Mouse (Mus musculus): ENCODE data around the gene Zfp36l2. TPM values are rescaled to one million over a fixed set of nuclear protein-coding genes. Genes with fewer than 3 reads are reported as not detected.
A peak's percentile ranks its signal among the peaks of the same experiment; 100 is the strongest.
"Not testable (repeated sequence)": the region's sequence is repeated elsewhere in the genome, so short reads cannot be mapped to it uniquely, and the experiment has no call there.

Gene Zfp36l2
- 317 and 318 TPM in 2 replicates for polyA plus RNA-seq (2012; ENCODE audit: insufficient read depth, insufficient read length, missing spikeins)

DNA sequence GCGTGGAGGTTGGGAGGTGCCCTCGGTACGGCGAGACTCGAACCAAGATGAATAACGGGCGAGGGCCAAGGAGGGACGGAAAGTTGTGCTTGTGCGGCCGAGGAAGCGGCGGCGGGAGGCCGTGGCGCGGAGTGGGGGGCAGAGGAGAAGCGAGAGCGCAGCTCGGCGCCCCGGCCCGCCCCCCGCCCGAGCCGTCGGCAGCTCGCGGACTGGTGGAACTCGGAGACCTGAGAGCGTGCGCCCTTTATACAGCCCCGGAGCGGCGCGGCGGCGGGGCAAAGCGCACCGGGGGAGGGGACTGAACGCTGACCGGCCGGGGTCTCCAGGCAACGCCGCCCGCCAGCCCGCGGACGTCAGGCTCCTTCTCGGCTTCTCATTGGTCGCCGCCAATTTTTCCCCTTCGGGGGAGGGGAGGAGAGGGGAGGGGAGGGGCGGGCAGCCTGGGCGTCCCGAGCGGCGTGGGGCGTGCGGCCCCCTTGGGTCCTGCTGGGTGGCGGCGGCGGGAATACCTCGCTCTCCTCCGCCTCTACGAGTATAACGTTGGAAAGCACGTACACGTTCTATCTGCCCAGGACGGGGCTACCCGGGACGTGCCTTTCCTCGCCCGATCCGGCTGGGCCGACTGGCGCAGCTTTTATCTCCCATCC is at the start of gene Zfp36l2:
Gene Zfp36l2, minus strand, starts transcription at position 221 of the 647 bp plus-strand sequence.
- TF ChIP-seq POLR2A (IDR thresholded peaks at IDR 0.05; ENCODE audit: borderline replicate concordance, low read depth, low read length) (peak; percentile 90; the same call in 1 of the 2 replicates), CTCF (IDR thresholded peaks at IDR 0.05; ENCODE audit: low read depth, low read length) (no peak)
- peak within 1 kb of the TSS; percentile 96 for H3K27ac ChIP-seq (ENCODE audit: insufficient read depth, low read depth, low read length)
- peak within 1 kb of the TSS; percentile 84 for H3K4me3 ChIP-seq (ENCODE audit: insufficient read depth, low read length)
- H3K4me1 ChIP-seq (ENCODE audit: control insufficient read depth, insufficient read depth, low read length): peaks cover 16% of the 10 kb centered on the region

DNA sequence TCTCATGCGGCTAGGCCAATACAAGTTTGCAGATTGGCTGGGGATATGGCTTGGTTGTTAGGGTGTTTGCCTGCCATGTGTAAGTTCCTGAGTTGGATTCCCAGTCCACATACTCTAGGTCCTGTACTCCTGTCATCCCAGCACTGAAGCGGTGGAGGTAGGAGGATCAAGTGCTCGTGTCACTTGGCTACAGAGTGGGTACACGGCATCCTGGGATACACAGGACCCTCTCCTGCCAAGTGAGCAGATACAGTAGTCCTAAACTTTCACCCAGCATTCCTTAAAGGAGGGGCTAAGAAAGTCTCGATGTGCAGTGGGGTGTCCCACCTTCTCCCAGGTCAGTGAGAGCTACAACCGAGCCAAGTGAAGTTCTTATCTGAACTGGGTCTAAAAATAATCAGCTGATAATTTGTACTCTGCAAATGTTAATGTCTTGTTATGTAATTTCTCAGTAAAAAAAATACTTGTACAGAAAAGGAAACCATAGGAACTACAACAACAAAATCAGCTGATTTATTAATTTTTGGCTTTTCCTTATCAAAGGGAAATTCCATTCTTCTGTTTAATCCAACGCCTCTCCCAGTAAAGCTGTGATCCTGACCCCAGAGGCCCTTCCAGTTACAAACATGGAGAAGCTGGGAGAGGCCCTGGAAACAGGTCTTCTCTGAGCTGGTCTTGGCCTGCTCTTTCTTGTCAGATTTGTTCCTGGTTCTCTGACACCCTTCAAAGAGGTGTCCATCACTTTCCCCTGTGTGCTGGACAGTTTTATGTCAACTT is 49.2 kb upstream of the Zfp36l2 start:
- peaks cover 23% of the 10 kb centered on the region for H3K4me1 ChIP-seq (ENCODE audit: control insufficient read depth, insufficient read depth, low read length)
- TF ChIP-seq POLR2A (IDR thresholded peaks at IDR 0.05; ENCODE audit: borderline replicate concordance, low read depth, low read length) (no peak), CTCF (IDR thresholded peaks at IDR 0.05; ENCODE audit: low read depth, low read length) (no peak)
- no peak overlapping the region for H3K27ac ChIP-seq (ENCODE audit: insufficient read depth, low read depth, low read length)
- H3K4me3 ChIP-seq (ENCODE audit: insufficient read depth, low read length): no peak overlapping the region

DNA sequence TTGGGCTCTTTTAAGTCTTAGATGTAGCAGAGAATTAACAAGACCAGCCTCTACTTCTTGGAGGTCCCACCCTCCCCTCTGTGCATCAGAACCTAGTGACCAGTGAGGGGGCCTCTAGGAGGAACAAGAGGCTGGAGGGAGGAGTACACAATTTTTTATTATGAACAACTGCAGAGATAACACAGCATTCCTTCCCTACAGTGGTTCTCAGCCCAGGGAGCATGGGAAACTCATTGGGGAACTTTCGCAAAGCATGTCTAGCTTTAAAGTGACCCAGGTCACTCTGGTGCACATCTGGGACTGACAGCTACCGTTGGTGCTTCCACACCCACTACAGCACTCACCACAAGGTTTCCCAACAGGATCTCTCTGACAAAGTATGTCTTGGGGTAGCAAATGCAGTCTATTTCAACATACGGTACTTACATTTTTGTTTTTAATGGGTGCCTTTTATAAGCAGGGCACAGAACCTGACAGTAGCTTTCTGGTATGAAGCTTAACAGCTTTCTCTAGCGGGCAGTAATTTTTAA is 47.7 kb upstream of the Zfp36l2 start:
- peaks cover 25% of the 10 kb centered on the region for H3K4me1 ChIP-seq (ENCODE audit: control insufficient read depth, insufficient read depth, low read length)
- no peak for TF ChIP-seq CTCF (IDR thresholded peaks at IDR 0.05; ENCODE audit: low read depth, low read length)
- no peak for TF ChIP-seq POLR2A (IDR thresholded peaks at IDR 0.05; ENCODE audit: borderline replicate concordance, low read depth, low read length)
- no peak overlapping the region for H3K27ac ChIP-seq (ENCODE audit: insufficient read depth, low read depth, low read length)
- H3K4me3 ChIP-seq (ENCODE audit: insufficient read depth, low read length): no peak overlapping the region

DNA sequence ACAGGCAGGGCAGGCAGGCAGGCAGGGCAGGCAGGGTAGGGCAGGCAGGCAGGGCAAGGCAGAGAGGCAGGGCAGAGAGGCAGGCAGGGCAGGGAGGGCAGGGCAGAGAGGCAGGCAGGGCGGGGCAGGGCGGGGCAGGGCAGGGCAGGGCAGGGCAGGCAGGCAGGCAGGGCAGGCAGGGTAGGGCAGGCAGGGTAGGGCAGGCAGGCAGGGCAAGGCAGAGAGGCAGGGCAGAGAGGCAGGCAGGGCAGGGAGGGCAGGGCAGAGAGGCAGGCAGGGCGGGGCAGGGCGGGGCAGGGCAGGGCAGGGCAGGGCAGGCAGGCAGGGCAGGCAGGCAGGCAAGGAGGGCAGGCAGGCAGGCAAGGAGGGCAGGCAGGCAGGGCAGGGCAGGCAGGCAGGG is 47.0 kb upstream of the Zfp36l2 start:
- H3K4me3 ChIP-seq (ENCODE audit: insufficient read depth, low read length); H3K27ac ChIP-seq (ENCODE audit: insufficient read depth, low read depth, low read length): not testable (repeated sequence)
- H3K4me1 ChIP-seq (ENCODE audit: control insufficient read depth, insufficient read depth, low read length): peaks cover 25% of the 10 kb centered on the region

DNA sequence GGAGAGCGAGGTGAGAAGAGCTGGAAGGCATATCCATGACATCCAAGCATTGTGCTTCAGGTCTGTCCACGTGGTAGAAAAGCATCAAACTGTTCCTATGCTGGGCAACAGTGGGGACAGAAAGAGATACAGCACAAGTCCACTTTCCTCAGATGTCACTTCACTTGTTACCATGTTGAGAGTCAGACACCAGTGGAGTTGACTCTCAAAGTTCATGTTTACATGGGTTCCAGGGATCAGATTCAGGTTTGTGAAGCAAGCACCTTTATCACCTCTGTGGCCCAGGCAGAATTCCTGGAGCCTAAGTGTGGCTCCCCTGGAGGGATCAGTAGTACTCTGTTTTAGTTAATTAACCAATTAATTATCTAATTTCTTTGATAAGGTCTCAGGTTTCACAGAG is 46.0 kb upstream of the Zfp36l2 start:
- TF ChIP-seq CTCF (IDR thresholded peaks at IDR 0.05; ENCODE audit: low read depth, low read length) (no peak), POLR2A (IDR thresholded peaks at IDR 0.05; ENCODE audit: borderline replicate concordance, low read depth, low read length) (no peak)
- Histone ChIP-seq H3K4me3 (ENCODE audit: insufficient read depth, low read length) (no peak overlapping the region), H3K4me1 (ENCODE audit: control insufficient read depth, insufficient read depth, low read length) (peaks cover 25% of the 10 kb centered on the region), H3K27ac (ENCODE audit: insufficient read depth, low read depth, low read length) (no peak overlapping the region)

DNA sequence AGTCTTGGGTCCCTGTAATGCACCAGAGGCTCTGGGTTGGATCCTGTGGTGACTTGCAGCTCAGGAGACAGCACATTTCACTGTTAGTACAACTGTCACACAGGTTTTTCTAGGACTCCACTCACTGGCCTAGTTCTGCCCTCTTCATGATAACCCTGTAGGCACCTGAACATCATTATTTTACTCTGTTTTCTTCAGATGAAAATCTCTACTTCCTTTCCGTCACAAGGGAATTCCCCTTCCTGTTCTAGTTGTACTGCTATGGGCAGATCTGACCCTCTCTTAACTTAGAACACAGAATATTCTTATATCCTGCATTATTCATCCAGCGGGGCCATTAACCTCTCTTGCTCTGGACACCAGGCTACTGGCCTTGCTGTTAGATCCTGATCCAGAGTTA is 43.6 kb upstream of the Zfp36l2 start:
- TF ChIP-seq CTCF (IDR thresholded peaks at IDR 0.05; ENCODE audit: low read depth, low read length): no peak
- no peak for TF ChIP-seq POLR2A (IDR thresholded peaks at IDR 0.05; ENCODE audit: borderline replicate concordance, low read depth, low read length)
- H3K4me3 ChIP-seq (ENCODE audit: insufficient read depth, low read length): no peak overlapping the region
- peaks cover 23% of the 10 kb centered on the region for H3K4me1 ChIP-seq (ENCODE audit: control insufficient read depth, insufficient read depth, low read length)
- no peak overlapping the region for H3K27ac ChIP-seq (ENCODE audit: insufficient read depth, low read depth, low read length)

DNA sequence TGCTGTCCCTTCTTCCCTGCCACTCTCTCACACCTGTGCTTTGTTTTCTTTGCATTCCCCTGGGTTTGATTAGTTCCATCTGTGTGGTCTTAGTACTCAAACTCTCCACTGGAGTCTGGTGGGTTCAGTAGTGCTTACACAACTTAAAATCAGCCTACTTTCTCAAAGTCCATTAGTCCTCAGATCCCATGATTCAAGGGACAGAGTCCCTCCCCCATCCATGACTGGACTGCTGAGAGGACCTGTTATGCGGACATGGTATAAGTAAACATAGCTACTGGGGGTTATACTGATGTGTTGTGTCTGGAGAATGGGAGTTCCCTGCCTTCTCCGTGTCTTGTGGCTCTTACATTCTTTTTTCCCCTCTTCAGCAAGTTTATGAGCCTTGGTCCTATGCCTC is 40.5 kb upstream of the Zfp36l2 start:
- Histone ChIP-seq H3K4me1 (ENCODE audit: control insufficient read depth, insufficient read depth, low read length) (peaks cover 18% of the 10 kb centered on the region; the same call in 1 of the 2 replicates), H3K4me3 (ENCODE audit: insufficient read depth, low read length) (no peak overlapping the region), H3K27ac (ENCODE audit: insufficient read depth, low read depth, low read length) (no peak overlapping the region)
- no peak for TF ChIP-seq CTCF (IDR thresholded peaks at IDR 0.05; ENCODE audit: low read depth, low read length)
- TF ChIP-seq POLR2A (IDR thresholded peaks at IDR 0.05; ENCODE audit: borderline replicate concordance, low read depth, low read length): no peak

DNA sequence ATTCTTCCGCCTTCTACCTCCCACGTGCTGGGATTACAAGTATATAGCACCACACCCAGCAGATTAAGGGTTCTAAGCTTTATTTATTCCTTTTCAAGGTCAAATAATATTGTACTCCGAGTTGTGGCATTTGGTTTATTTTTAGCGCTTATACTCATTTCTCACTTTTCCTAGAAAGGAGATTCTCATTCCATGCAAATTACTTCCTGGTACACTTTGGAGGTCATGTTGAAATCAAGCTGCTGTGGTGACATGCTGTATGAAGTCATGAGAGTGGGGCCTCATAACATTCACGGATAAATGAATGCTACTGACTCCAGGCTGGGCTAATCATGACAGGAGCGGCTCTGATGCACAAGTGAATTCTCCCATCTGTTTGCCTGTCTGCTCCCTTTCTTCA is 38.9 kb upstream of the Zfp36l2 start:
- no peak overlapping the region for H3K27ac ChIP-seq (ENCODE audit: insufficient read depth, low read depth, low read length)
- H3K4me1 ChIP-seq (ENCODE audit: control insufficient read depth, insufficient read depth, low read length): peaks cover 18% of the 10 kb centered on the region; the same call in 1 of the 2 replicates
- no peak overlapping the region for H3K4me3 ChIP-seq (ENCODE audit: insufficient read depth, low read length)
- TF ChIP-seq POLR2A (IDR thresholded peaks at IDR 0.05; ENCODE audit: borderline replicate concordance, low read depth, low read length): no peak
- no peak for TF ChIP-seq CTCF (IDR thresholded peaks at IDR 0.05; ENCODE audit: low read depth, low read length)

DNA sequence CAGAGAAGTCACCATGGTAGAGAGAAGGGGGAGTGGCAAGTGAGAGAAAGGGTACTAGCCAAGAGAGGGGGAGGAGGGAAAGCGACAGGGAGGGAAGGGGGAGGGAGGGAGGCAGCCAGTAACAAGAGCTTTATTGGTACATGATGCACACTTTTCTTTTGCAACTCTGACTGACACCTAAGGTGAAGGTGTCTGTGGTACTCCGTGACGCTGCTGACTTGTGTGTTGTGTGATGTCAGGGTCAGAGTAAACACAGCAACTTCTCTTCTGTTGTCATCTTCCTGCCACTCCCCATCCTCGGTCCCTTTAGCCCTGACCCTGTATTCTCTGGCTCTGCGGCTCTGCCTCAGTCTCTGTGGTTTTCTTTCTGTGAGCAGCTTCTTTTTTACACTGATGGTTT is 38.5 kb upstream of the Zfp36l2 start:
- peaks cover 18% of the 10 kb centered on the region; the same call in 1 of the 2 replicates for H3K4me1 ChIP-seq (ENCODE audit: control insufficient read depth, insufficient read depth, low read length)
- no peak overlapping the region for H3K4me3 ChIP-seq (ENCODE audit: insufficient read depth, low read length)
- no peak for TF ChIP-seq CTCF (IDR thresholded peaks at IDR 0.05; ENCODE audit: low read depth, low read length)
- no peak for TF ChIP-seq POLR2A (IDR thresholded peaks at IDR 0.05; ENCODE audit: borderline replicate concordance, low read depth, low read length)
- H3K27ac ChIP-seq (ENCODE audit: insufficient read depth, low read depth, low read length): no peak overlapping the region
